Mouse (Mus musculus): ENCODE measurements at regions not wholly inside any gene's neighbourhood (a gene's known extent, or its start where the extent isn't known, plus 50 kb on each side); places are given as distances from the start of the nearest gene placed in this dataset.

DNA sequence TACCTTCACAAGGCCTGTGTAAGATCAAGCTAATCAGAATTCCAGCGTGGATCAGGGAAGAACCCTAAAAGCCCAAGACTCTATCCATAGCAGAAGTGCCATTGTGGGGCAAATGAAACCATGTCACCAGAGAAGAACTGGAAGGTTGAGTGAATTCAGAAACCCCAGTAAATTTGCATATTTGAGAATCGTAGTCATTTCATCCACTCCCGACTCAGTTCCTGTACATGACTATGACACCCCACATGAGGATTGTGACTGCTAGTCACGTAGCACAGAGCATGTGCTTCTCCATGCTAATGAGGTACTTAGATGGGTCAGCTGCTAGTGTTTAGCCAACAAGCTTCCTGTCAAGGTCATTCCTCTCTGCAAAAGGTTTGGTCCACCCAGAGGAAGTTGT, 473.2 kb downstream of the 1810013L24Rik start:
- TF ChIP-seq CTCF (conservative IDR thresholded peaks at IDR 0.05; ENCODE audit: insufficient read depth, insufficient read length, low read depth, low read length) = no peak
- no peak for TF ChIP-seq POLR2A (IDR thresholded peaks at IDR 0.05; ENCODE audit: low read depth, low read length)

Measured in kidney, adult 2 months (tissue).